Mouse (Mus musculus) fibroblast of lung, adult 2 months (primary cell): Measurements from ENCODE around the gene Gsg1.

Source experiments
- DNase-seq: peaks from one replicate; pipeline ENCODE4 v3.0.0-alpha.2; 2011; ENCODE audit warnings: low read depth

The Gsg1 gene

GRCm38 (mm10) chr6:135206909-135207308 is 47.2 kb downstream of the Gsg1 start:
- no peak for DNase-seq

DNA sequence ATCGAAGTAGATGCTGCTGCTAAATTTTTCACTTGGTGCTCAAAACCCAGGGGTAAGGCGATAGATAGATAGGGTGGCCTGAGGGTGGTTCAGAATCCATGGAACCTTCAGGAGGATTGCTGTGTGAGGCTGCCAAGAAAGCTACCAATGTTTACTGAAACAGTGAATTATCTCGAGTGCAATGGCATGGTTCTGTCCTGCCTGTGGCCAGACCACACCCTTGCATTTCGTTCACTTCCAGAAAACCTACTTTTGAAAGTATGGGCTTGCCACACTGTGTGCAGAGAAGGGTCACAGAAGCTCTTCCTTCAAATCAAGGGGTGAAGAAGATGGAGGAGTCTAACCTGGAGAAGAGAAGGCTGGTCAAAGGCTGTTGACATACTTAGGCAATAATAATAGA is 48.3 kb downstream of the Gsg1 start:
- DNase-seq, result no peak

GRCm38 (mm10) chr6:135204869-135205268 is 49.3 kb downstream of the Gsg1 start:
- DNase-seq, result no peak

DNA sequence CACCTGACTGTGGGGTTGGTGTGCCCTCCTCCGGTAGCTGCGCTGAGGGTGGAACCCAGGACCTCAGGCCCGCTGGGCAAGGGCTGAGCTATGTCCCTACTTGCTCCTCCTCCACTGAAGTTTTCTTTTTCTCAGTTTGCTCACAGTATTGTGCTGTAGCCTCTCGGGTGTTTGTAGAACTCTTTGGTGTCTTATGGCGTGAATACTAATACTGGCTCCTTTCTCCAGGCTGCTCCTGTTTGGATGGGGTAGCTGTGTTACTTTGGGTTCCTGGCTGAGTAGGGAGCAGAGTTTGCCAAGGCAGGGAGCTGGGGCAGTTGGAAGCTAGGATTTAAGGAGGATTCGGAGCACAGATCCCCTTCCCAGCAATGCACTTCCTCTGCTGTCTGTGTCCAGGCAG is 50.4 kb downstream of the Gsg1 start:
- no peak for DNase-seq

DNA sequence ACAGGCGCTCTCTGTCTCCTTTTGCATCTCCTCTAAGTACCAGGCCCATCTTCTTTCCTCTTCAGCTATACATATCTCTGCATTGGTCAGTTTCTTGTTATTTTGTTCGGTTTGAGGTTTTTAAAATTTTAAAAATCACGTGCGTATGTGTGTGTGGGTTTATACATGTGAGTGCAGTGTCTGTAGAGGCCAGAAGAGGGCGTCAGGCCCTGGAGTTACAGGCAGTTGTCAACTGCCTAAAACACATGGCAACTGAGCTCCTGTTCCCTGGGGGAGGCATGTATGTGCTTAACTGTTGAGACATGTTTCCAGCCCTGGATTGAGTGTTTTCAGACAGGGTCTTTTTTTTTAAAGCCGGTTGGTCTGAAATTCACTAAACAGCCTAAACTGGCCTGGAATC is 51.5 kb downstream of the Gsg1 start:
- no peak for DNase-seq

GRCm38 (mm10) chr6:135200122-135200957 is 53.8 kb downstream of the Gsg1 start:
- DNase-seq, result no peak

DNA sequence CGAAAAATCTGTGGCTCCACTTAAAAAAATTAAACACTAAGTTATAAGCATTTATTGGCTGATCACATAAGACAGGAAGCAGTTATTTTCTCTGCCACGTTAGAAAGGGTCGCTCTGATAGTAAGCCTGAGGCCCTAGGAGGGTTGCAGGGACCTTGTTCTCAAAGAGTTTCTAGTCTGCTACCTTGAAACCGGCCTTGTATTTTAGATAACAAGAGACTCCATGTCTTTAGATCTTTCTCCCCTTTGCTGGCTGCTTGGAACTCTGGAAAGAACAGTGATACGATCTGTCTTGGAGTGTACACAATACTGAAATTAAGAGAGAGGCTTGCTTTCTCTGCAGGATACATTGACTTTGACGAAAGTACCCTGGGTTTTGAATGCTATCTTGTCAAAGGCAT is 55.4 kb downstream of the Gsg1 start:
- no peak for DNase-seq

DNA sequence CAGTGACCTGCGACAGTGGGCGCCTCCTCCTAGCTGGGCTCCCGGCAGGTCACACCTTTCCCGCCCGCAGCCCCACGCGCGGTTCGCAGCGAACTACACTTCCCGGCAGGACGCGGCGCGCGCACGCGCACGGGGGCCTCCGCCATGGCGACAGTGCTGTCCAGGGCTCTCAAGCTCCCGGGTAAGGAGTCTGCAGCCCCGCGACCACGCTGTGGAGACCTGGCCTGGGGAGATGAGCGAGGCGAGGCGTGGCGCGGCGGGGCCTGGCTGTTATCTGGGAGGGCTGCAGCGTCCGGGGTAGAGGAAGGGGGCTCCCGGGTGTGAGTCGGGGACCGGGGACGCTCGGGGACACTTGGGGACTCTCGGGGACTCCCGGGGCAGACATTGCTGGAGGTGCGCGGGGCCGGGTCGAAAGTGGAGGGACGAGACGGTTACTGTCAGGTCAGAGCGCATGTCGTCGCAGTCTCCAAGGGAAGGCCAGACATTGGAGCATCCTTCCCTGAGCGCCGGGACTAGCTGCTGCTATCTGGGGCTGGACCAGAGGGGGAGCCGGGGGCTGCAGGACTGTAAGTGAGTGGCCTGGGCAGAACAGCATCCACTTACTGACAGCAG is 56.1 kb downstream of the Gsg1 start, which contains the start of the genes Fam234b and Hebp1:
Gene Fam234b, plus strand, starts transcription at position 57 of the 612 bp plus-strand sequence.
Gene Hebp1, minus strand, starts transcription at position 102 of the 612 bp plus-strand sequence.
- DNase-seq, result peak; percentile 22

DNA sequence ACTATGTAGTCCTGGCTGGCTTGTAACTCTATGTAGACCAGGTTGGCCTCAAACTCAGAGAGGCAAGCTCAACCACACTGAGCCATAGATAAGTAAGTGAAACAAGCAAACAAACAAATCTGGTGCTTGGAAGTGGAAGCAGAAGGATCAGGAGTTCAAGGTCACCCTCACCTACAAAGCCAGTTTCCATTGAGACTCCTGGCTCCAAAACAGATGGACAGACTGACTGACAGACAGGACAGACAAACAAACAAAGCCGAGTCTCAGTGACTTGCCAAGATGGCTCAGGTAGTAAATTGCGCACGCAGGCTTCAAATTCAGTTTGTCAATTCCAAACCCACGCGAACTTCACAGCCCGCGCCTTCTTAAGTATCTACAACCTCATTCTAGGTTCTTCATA is 56.7 kb downstream of the Gsg1 start:
- DNase-seq, result no peak

DNA sequence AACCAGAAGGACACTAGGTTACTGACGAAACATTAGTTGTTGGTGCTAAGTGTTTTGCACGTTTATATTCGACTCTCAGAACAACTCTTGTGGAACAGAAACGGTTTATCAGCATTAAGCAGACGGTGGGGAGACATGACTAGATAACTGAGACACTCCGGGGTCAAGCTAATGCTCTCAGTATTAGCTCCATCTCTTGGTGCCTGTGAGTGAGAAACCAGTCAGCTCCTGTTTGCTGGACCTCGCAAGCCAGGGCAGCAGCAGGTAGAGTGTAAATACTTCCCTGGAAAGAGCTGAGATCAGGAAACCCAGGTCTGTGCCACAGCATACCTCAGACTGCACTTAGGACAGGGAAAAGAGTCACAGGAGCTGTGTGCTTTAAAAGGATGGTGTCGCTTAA is 57.4 kb downstream of the Gsg1 start:
- DNase-seq, result no peak

DNA sequence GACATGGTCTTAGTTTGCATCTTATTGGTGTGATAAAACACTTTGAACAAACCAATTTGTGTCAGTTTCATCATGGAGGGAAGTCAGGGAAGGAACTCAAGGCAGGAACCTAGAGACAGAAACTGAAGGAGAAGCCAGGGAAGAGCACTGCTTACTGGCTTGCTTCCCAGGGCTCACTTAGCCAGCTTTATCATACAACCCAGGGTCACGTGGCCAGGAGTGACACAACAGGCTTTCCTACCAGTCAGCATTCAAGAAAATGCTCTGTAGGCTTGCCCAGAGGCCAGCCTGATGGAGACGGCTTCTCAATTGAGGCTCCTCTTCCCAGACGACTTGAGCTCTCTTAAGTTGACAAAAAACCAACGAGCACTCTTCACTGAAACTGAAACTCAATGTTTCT is 59.2 kb downstream of the Gsg1 start:
- DNase-seq, result no peak

DNA sequence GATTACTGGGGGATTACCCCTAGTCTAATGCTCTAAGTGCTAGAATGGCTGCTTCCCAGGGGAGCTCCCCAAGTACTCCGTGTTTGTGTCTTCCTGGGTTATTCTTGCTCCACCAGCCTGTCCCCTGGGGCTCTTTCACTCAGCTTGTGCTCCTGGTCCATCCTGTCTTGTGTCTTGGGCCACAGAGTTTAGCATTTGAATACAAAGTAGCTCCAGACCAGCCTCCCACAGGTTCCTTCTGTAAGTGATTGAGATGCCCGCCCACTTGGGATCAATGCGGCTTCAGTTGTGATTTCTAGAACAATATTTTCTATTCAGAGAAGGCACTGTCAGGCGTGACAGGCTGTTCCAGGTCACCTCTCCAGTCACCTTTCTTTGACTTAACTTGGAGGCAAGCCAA is 60.4 kb downstream of the Gsg1 start:
- DNase-seq, result no peak

DNA sequence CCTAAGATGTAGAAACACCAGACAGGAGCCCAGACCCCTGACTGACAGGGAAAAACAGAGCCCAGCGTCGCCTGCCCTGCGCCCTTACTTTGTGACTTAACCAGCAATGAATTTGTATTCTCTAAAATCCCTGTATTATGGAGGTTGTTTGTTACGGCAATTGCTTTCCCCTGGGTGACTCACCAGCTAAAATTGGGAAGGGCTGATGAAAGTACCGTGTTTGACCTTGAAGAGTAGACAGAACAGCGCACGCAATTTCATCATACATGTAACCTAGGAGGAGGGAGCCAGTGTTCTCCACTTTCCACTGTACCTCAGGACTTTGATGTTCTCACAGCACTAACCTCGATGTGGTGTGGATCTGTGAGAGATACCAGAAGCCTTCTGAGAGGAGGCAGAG is 61.2 kb downstream of the Gsg1 start:
- no peak for DNase-seq

DNA sequence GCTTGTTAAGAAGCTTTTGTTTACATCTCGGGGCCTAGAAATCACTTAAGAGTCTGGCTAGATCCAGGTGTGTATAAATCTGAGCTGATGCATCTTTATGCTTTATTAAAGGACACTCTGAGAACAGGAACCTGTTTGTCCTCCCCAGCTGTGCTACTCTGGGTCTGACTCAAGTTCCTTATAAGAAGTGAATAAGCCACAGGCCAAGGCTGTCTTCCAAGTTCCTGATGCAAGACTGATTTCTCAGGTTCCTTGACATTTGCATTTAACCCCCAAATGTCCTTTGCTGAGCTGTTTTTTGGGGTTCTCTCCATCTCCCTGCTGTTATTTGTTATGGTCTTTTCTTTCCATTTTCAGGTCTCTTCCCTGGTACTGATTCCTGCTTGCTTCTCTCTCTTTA is 62.2 kb downstream of the Gsg1 start:
- DNase-seq, result peak; percentile 53

DNA sequence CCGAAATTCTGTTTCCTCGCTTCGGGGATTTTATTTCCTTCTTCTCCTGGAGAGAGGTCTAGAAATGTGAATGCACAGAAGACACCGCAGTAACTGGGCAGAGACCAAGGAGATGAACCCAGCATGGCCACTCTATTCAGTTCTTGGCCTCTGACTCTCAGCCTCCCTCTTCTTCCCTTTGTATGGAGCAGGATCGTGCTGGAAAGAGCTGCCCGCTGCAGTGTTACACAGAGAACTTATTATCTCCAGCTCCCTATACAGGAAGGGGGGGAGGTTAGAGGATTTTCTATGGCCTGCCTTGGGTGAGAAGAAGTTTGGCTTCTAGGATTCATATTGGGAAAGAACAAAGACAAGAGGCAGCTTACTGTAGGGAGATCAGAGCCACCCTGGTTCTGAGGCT is 64.0 kb downstream of the Gsg1 start:
- no peak for DNase-seq

GRCm38 (mm10) chr6:135188629-135189028 is 65.5 kb downstream of the Gsg1 start:
- no peak for DNase-seq
